Mouse (Mus musculus): ENCODE measurements around the gene Ostc.

Gene Ostc

GRCm38 (mm10) chr3:130708967-130709924, at the start of gene Ostc:
Gene Ostc, minus strand, starts transcription at chr3:130709444.
- ChIA-PET POLR2A (interaction anchor here (0.6 to 16.4 kb wide), 38 partner anchors 9 to 855 kb away, joined by 3 to 355 read pairs (median 6); partner anchors contain the start of genes Rpl34 (in 3 of the 4), Papss1 (in 1 of the 4) and Pla2g12a (in 1 of the 4)), CTCF (interaction anchor here in 3 of 4 experiments (0.7 to 1.2 kb wide), 6 partner anchors 12 to 528 kb away, joined by 3 to 5 read pairs (median 4); no protein-coding TSS in a partner anchor)

- POLR2A ChIA-PET, result interaction anchor here in 2 of 4 experiments (0.6 to 2.0 kb wide), 6 partner anchors 11 to 33 kb away, joined by 3 to 9 read pairs (median 4); partner anchors contain the start of gene Rpl34 (in 1 of the 2)
- CTCF ChIA-PET, result no interaction called here
These were observed 49.1 kb upstream of the Ostc start for GRCm38 (mm10) chr3:130758157-130758841.

- ChIA-PET CTCF (interaction anchor here in 1 of 4 experiments (0.7 kb wide), 1 partner anchor 28 kb away, joined by 3 read pairs; no protein-coding TSS in a partner anchor), POLR2A (interaction anchor here in 3 of 4 experiments (0.7 to 2.0 kb wide), 5 partner anchors 10 to 28 kb away, joined by 3 to 9 read pairs (median 4); partner anchors contain the start of gene Rpl34 (in 1 of the 3))
These were observed 48.0 kb upstream of the Ostc start for GRCm38 (mm10) chr3:130757117-130757852.

- POLR2A ChIA-PET, result interaction anchor here in 1 of 4 experiments (1.6 kb wide), 1 partner anchor 18 kb away, joined by 8 read pairs; the partner anchor contains the start of gene Rpl34
- CTCF ChIA-PET, result no interaction called here
These were observed 40.0 kb upstream of the Ostc start for GRCm38 (mm10) chr3:130749206-130749605.

DNA sequence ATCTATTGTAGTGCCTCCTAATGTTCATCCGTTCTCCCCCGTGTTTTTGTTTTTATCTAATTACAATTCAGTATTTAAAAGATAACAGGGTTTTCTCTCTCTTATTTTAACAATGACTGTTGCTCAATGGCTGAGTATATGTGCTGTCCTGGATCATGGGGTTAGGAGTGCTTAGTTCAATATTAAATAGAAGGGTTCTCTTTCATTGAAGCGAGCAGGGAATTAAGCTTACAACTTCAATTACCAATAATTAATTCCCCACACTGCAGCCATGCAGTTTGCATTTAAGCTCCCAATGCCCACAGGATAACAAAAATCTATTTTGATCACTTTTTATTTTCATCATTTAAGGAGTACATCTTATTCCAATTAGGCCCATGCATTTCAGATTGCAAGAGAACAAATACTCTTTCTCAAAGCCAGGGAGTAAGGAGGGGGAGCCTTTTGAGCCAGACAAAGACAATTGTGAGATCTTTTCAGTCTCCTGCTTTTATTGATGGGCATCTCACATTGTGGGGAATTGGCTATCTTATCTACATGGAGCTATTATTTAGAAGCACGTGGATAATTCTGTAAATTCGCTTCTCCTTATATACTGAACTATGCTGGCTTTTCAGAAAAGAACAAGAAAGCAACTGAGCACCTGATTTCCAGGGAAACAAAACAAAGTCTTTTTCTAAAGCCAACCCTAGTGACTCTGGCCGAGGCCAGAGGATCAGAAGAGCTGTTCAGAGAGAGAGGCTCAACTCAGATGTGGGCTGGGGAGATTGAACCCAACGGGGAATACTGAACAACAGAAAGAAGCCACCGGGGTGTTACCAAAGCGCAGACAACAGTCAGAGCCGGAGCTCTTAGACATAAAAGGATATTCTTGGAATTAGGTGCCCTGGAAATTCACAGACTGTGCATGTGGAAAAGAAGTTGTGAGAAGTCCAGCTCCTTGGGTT, 37.7 kb upstream of the Ostc start:
- ChIA-PET CTCF (interaction anchor here (0.6 to 1.2 kb wide), 5 partner anchors 13 to 686 kb away, joined by 3 to 10 read pairs (median 3); partner anchors contain the start of gene Sec24b (in 1 of the 4)), POLR2A (interaction anchor here in 2 of 4 experiments (0.9 to 1.6 kb wide), 7 partner anchors 11 to 93 kb away, joined by 3 to 6 read pairs (median 3); no protein-coding TSS in a partner anchor)

- ChIA-PET CTCF (interaction anchor here in 2 of 4 experiments (0.6 to 0.7 kb wide), 2 partner anchors 51 to 499 kb away, joined by 3 read pairs; no protein-coding TSS in a partner anchor), POLR2A (interaction anchor here in 2 of 4 experiments (1.2 to 2.7 kb wide), 4 partner anchors 8 to 28 kb away, joined by 3 to 10 read pairs (median 4); partner anchors contain the start of gene Ostc (in 1 of the 2))
These were observed 28.6 kb upstream of the Ostc start for GRCm38 (mm10) chr3:130737652-130738361.

DNA sequence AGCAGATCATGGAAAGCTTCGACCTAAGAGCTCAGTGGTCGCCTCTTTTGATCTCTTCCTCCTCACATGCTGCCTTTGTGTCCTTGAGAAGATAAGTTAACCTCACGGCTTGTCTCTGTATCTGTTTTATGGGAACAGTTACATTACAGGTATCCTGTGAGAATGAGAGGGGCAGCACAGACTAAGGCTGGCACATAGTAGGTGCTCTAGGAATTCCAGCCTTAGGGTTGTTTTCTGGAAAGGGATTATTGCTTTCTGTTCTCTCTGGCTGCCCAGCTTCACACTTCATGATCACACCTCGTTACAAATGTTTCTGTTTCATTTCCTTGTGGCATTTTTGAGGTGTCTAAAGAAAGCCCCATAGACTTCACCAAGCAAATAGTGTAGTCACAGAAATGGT, 27.5 kb upstream of the Ostc start:
- ChIA-PET CTCF (no interaction called here), POLR2A (interaction anchor here in 1 of 4 experiments (1.3 to 2.2 kb wide), 2 partner anchors 11 to 13 kb away, joined by 4 to 6 read pairs; no protein-coding TSS in a partner anchor)

GRCm38 (mm10) chr3:130730189-130730653, 21.0 kb upstream of the Ostc start, which contains the start of gene Rpl34:
Gene Rpl34, minus strand, starts transcription at chr3:130730398.
- CTCF ChIA-PET, result no interaction called here

GRCm38 (mm10) chr3:130729472-130730188, 20.4 kb upstream of the Ostc start:
- CTCF ChIA-PET, result interaction anchor here in 3 of 4 experiments (0.5 to 1.3 kb wide), 3 partner anchors 28 to 166 kb away, joined by 3 read pairs; no protein-coding TSS in a partner anchor
- POLR2A ChIA-PET, result interaction anchor here (0.6 to 13.2 kb wide), 49 partner anchors 9 to 851 kb away, joined by 3 to 355 read pairs (median 4); partner anchors contain the start of genes Ostc (in 4 of the 4), Papss1 (in 2 of the 4) and Hadh (in 1 of the 4)

More at GRCm38 (mm10) chr3:130730189-130730653, 21.0 kb upstream of the Ostc start, which contains the start of gene Rpl34:
- POLR2A ChIA-PET, result interaction anchor here (0.6 to 13.2 kb wide), 27 partner anchors 8 to 851 kb away, joined by 3 to 355 read pairs (median 5); partner anchors contain the start of genes Ostc (in 3 of the 4) and Papss1 (in 1 of the 4)

GRCm38 (mm10) chr3:130727676-130728075, 18.4 kb upstream of the Ostc start:
- ChIA-PET CTCF (no interaction called here), POLR2A (interaction anchor here in 3 of 4 experiments (0.7 to 13.2 kb wide), 12 partner anchors 10 to 762 kb away, joined by 3 to 355 read pairs (median 4); partner anchors contain the start of gene Ostc (in 2 of the 3))

DNA sequence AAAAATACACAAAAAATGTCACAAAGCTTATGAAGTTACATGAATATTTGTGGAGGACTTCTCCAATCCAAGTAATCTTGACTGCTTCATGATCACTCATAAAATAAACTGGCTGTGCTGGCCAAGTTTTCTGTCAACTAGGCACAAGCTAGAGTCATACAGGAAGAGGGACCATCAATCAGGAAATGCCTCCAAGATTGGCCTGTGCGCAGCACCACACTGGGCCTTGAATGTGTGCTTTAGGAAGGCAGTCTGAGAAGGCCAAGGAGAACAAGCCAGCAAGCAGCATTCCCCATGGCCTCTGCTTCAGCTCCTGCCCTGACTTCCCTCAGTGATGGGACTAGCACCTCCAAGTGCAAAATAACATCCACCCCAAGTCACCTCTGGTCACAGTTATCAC, 17.8 kb upstream of the Ostc start:
- CTCF ChIA-PET, result no interaction called here
- POLR2A ChIA-PET, result interaction anchor here in 3 of 4 experiments (0.7 to 13.2 kb wide), 13 partner anchors 11 to 762 kb away, joined by 3 to 355 read pairs (median 4); partner anchors contain the start of gene Ostc (in 2 of the 3)

- ChIA-PET POLR2A (interaction anchor here (0.6 to 13.2 kb wide), 11 partner anchors 9 to 523 kb away, joined by 3 to 355 read pairs (median 5); partner anchors contain the start of gene Ostc (in 2 of the 4)), CTCF (interaction anchor here in 1 of 4 experiments (0.5 to 1.0 kb wide), 2 partner anchors 69 to 149 kb away, joined by 4 read pairs; no protein-coding TSS in a partner anchor)
These were observed 16.5 kb upstream of the Ostc start for GRCm38 (mm10) chr3:130725718-130726117.

GRCm38 (mm10) chr3:130722733-130723478, 13.7 kb upstream of the Ostc start:
- POLR2A ChIA-PET, result interaction anchor here in 2 of 4 experiments (0.6 to 13.2 kb wide), 8 partner anchors 13 to 766 kb away, joined by 3 to 355 read pairs (median 3); partner anchors contain the start of gene Ostc (in 1 of the 2)
- CTCF ChIA-PET, result interaction anchor here in 2 of 4 experiments (0.6 to 1.2 kb wide), 2 partner anchors 13 to 344 kb away, joined by 3 read pairs; no protein-coding TSS in a partner anchor

GRCm38 (mm10) chr3:130720225-130720624, 11.0 kb upstream of the Ostc start:
- ChIA-PET CTCF (interaction anchor here in 1 of 4 experiments (0.5 to 1.4 kb wide), 2 partner anchors 41 to 1287 kb away, joined by 3 read pairs; no protein-coding TSS in a partner anchor), POLR2A (interaction anchor here (0.9 to 13.2 kb wide), 13 partner anchors 9 to 528 kb away, joined by 3 to 355 read pairs (median 10); partner anchors contain the start of genes Ostc (in 3 of the 4) and Rpl34 (in 3 of the 4))
